Mouse (Mus musculus): ENCODE results near the gene Fos.

Gene Fos

DNA sequence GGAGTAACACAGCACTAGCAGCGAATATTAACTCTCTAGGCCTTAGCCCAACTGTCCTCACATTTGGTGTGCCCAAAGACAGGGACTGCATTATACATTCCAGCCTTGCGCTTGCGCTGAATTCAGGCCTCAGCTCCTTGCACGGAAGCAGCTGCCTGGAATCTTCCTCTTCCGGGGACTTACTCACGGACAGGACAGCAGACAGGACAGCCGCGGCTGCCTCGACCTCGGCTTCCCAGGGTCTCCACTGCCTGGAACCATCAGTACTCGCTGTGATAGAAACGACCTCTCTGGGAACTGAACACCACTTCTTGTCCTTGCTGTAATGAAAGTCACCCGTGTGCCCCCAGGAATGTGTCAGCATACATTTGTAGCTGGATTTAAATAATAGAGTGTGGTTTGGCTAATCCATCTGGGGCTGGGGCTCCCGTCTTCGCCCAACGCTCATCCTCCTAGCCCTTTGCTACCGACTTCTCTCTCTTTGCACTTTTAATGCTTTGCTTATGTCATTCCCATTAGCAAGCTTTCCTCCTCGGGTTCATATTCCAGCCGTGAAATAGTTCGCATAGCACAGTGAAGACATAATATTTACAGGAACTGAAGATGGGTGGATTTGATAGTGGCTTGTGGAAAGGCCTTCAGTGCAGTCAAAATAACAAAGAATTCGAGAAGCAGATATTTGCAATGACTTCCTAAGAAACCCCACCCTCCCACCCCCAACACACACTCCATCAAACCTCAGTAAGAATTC lies 11.6 kb upstream of the Fos start:
- peak; percentile 75 for DNase-seq (ENCODE audit: inconsistent ontology term)

DNA sequence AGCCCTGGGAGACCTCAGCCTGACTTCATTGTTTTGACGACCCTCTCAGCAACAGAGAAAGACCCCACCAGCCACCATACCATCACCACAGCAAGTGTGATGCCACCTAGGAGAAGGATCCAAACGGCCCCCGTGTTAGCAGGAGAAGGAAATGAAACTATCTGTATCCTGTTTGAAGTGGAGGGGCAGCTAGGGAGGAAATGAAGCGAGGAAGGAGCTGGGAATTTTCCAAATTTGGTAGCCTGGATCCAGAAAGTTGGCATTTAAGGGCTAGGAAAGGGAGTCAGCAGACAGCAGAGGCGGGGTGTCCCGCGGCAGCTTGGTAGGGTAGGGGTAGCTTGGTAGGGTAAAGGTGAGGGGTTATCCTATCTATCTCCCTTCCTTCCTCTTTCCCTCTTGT lies 10.9 kb upstream of the Fos start:
- DNase-seq (ENCODE audit: inconsistent ontology term), result no peak

DNA sequence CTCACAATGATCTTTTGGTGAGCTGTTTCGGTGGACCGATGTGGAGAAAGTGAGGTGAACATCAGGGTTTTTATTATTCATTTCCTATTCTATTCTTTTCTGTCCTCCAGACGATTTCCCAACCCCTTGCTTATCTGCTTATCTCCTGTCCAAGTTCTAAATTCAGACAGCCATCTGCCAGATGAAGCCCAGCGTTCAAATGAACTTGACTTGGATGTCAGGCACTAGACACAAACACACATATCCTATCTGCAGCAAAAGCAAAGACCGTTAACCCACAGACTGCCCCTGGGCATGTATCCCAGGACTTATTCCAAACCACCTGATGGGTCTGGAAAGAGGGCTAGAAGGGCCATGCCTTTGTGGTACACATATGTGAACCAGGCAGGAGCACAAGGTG lies 9.3 kb upstream of the Fos start:
- DNase-seq (ENCODE audit: inconsistent ontology term), result no peak

DNA sequence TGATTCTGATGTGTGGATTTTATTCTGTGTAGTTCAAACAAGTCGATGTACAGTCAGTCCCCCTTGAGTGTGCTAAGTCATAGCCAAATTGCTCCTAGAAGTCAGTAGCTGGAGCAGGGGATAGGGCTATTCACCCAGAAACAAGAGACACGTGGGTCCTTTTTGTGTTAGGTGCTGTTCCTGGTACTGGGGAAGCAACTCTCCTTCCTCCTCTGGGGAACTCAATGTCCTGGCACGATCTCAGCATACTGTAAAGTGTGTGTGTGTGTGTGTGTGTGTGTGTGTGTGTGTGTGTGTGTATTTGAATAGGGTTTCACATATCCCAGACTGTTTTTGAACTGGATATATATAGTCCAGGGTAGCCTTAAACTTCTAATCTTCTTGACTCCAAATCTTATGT lies 8.8 kb upstream of the Fos start:
- DNase-seq (ENCODE audit: inconsistent ontology term), result no peak

DNA sequence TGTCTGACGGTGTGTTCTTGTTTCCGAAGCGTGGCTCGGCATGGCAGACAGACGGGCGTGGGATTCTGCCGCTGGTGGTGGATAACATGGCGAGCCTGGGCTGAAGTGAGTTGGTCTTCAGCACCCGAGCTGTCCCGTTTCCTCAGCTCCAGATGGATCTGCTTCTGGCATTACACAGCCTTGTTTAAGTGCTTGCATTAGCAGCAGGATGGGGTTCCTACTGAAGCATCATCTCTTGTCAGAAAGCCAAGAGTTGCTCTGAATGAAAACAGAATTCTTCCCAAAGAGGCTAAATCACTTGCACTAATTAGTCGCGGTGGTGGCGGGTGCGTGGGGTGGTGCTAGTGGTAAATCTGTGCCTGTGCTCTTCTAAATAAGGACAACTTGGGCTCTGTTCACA lies 5.8 kb upstream of the Fos start:
- peak; percentile 91 for DNase-seq (ENCODE audit: inconsistent ontology term)

DNA sequence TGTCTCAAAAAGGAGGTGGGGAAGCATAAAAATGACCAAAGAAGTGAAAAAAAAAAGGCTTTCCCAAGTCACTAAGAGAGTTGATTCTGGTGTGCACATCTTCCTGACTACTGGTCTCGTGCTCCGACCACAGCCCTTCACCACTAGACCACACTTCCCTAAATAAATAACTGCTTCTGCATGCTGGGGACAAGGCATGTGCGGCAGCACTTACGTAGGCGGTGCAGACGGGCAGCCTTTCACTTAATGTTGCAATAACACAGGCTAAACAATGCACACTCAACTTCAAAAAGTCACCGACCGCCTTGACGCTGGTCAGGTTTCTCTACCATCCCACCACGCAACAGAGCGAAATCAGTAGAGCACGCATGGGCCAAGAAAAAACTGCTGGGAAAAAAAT lies 5.0 kb upstream of the Fos start:
- no peak for DNase-seq (ENCODE audit: inconsistent ontology term)

DNA sequence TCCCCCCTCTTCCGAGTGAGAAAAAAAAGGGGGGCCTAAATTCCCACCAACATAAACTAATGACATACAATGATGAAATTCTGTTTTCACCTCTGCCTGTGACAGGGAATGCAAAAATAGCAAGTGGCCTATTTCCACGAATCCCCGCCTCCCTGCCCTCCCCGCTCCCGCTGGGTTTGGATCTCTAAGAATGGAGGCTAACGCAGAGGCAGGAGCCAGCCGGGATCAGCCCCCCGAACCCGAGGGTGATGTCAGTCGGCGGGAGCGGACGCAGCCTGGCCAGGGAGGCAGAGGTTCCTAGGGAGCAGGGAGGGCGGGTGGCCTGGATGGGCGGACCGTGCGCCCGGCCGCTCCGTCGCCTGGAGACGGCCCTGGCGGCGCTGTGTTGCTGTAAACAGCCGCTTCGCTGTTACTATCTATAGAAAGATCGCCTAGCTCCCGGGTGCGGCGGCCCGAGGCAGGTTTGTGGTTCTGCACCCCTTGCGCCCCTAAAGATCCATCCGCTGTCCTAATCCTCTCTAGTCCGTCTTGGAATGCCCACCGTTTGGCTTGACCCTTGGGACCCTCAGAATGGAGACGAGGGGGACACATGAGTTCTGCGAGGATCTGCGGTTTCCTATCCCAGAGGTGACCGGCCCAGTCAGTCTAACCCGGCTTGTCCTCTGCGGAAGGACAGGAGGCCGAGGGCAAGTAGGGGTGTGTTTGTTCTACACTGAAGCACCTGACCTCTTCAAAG lies 1.6 kb upstream of the Fos start:
- DNase-seq (ENCODE audit: inconsistent ontology term), result peak; percentile 99

DNA sequence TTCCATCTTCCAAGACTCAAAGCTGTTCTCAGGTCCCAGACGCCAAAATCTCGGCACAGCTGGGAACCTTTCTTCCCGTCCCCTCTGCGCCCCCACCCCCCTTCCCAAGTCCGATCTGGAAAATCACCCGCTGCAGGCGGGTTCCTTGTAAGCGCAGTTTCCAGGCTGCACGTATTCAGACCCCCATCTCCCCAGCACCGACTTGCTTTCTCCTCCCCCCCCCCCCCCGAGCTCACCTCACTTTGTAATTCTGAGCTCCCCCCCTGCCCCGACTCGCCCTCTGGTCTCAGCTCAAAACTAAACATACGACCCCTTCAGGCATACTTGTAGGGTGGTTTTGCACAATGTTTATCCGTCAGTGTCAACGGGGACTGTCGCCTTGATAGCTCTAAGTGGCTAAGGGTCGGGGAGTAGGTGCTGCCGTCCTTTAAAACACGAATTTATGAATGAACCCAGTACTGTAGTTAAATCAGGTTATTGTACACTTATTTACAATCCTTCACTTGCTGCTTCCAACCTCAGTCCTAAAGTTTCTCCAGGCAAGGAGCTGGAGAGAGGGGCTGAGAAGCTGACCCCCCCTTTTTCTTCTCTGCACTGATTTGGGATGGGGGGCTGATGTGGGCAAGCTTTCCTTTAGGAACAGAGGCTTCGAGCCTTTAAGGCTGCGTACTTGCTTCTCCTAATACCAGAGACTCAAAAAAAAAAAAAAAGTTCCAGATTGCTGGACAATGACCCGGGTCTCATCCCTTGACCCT lies 857 bp upstream of the Fos start:
- DNase-seq (ENCODE audit: inconsistent ontology term), result peak; percentile 59

DNA sequence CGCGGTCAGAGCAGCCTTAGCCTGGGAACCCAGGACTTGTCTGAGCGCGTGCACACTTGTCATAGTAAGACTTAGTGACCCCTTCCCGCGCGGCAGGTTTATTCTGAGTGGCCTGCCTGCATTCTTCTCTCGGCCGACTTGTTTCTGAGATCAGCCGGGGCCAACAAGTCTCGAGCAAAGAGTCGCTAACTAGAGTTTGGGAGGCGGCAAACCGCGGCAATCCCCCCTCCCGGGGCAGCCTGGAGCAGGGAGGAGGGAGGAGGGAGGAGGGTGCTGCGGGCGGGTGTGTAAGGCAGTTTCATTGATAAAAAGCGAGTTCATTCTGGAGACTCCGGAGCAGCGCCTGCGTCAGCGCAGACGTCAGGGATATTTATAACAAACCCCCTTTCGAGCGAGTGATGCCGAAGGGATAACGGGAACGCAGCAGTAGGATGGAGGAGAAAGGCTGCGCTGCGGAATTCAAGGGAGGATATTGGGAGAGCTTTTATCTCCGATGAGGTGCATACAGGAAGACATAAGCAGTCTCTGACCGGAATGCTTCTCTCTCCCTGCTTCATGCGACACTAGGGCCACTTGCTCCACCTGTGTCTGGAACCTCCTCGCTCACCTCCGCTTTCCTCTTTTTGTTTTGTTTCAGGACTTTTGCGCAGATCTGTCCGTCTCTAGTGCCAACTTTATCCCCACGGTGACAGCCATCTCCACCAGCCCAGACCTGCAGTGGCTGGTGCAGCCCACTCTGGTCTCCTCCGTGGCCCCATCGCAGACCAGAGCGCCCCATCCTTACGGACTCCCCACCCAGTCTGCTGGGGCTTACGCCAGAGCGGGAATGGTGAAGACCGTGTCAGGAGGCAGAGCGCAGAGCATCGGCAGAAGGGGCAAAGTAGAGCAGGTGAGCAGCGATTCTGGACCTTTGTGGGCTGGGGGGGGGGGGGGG lies 875 bp downstream of the Fos start:
- DNase-seq (ENCODE audit: inconsistent ontology term), result no peak

DNA sequence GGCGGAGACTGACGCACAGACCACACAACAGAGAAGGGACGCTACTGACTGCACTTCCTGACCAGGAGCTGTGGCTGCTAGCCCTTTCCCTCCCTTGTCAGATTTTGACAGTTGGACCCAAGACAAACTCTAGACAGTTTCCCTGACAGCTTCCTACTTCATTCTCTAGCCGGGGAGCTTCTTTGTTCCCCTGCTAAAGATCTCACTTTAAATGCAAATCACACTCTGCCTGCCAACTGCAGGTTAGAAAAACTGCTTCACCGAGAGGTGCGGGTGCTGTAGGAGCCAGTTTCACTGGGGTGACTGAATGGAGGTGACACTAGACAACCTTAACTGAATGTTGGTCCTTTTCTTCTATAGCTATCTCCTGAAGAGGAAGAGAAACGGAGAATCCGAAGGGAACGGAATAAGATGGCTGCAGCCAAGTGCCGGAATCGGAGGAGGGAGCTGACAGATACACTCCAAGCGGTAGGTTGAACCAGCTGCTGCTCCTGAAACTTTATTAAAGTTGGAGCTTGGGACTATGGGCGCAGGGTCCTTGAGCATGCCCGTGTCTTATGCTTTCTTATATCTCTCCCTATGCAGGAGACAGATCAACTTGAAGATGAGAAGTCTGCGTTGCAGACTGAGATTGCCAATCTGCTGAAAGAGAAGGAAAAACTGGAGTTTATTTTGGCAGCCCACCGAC lies 1.7 kb downstream of the Fos start:
- no peak for DNase-seq (ENCODE audit: inconsistent ontology term)

DNA sequence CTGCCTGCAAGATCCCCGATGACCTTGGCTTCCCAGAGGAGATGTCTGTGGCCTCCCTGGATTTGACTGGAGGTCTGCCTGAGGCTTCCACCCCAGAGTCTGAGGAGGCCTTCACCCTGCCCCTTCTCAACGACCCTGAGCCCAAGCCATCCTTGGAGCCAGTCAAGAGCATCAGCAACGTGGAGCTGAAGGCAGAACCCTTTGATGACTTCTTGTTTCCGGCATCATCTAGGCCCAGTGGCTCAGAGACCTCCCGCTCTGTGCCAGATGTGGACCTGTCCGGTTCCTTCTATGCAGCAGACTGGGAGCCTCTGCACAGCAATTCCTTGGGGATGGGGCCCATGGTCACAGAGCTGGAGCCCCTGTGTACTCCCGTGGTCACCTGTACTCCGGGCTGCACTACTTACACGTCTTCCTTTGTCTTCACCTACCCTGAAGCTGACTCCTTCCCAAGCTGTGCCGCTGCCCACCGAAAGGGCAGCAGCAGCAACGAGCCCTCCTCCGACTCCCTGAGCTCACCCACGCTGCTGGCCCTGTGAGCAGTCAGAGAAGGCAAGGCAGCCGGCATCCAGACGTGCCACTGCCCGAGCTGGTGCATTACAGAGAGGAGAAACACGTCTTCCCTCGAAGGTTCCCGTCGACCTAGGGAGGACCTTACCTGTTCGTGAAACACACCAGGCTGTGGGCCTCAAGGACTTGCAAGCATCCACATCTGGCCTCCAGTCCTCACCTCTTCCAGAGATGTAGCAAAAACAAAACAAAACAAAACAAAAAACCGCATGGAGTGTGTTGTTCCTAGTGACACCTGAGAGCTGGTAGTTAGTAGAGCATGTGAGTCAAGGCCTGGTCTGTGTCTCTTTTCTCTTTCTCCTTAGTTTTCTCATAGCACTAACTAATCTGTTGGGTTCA lies 2.5 kb downstream of the Fos start:
- DNase-seq (ENCODE audit: inconsistent ontology term), result peak; percentile 44

DNA sequence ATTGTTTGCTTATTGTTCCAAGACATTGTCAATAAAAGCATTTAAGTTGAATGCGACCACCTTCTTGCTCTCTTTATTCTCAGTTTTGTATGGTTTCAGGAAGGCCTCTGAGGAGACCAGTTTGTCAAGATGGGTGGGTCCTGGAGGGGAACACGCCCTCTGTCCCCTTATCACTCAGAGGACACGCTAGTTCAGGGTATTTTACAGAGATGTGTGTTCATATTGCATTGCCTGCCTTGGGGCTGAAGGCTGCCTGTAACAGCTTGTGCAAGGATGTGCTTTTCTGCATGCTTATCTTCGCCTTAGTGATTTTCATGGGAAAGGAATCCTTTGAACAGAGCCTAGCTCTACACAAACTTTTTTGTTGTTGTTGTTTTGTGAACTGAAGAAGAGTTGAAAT lies 3.5 kb downstream of the Fos start:
- DNase-seq (ENCODE audit: inconsistent ontology term), result peak; percentile 54

DNA sequence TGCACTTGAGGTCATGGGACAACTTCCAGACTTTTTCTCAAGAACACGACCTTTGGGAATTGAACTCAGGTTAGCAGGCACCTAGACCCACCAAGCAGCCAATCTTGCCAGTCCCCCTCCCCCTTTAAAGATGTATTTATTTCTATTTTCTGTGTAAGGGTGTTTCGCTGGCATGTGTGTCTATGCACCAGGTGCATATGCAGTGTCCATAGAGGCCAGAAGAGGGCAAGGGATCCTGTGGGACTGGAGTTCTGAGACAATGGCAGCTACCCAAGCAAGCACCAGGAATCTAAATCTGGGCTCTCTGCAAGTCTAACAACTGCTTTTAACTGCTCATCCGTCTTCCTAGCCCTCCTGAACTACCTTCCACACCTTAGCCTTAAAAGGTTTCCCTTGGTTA lies 4.1 kb downstream of the Fos start:
- DNase-seq (ENCODE audit: inconsistent ontology term), result peak; percentile 78

DNA sequence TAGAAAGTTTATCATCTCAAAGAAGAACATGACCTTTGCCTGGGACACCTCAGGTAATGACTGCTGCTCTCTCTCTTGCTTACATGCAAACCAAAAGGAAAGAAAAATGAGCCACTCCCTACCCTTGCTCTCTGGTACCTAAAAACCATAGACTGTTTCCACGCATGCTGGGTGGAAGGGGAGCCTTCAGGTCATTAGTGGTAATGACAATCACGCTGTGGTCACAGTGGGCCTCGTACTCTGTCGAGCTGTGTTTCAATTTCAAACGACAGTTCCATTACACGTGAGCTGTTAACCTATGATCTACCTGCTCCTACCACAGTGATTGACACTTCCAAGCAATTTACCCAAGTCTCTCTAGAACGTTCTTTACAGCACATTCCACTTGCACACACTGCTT lies 5.0 kb downstream of the Fos start:
- DNase-seq (ENCODE audit: inconsistent ontology term), result peak; percentile 72

DNA sequence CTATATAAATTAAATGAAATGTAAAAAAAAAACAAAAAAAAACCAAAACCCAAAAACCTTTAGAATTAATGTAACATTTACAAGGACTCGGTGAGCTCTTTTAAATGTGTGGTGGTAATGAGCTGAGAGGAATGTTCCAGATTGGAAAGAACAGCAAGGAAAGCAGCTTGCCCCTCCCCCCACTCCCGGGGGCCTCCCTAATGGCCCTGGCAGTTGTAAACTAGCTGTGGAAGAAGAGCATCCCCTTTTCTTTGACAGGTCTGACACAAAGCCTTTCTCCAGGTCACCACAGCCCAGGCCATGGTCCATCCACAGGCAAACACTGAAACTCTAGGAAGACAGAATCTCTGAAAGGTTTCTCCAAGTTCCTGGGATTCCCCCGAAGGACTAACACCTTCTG lies 5.5 kb downstream of the Fos start:
- DNase-seq (ENCODE audit: inconsistent ontology term), result peak; percentile 67

DNA sequence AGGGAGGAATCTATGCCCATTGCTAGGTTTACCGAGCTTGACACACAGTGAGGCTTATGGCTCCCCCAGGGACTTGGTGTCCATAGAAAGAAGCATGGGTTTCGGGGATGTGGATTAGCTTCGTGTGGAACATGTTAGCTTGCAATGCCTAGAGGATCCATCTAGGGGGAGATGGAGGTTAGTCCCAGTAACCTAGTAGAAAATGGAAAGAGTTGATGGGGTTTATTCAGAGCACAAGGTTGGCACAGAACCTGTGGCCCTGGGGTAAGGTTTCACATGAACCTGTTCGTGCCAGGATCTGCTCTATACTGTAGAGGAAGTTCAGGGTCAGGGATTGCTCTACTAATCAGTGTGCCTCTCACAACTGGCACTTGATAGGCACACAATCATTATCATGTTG lies 9.5 kb downstream of the Fos start:
- no peak for DNase-seq (ENCODE audit: inconsistent ontology term)

DNA sequence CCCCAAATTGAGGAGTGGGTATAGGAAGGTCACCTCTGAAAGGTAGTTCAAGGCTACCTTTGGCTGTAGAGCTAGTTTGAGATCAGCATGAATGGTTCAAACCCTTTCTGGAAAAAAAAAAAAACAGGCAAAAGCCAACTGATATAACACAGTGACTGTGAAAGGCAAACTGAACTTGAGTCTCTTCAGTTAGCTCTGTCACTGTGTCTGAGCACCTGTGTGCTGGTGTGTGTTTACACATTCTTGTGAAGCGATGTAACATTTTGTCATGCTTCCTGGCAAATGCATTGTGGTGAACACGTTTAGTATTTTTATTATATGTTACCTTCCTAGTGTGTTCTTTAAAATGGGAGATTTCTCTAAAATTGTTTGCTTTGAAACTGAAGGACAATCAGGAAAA lies 11.0 kb downstream of the Fos start:
- DNase-seq (ENCODE audit: inconsistent ontology term), result no peak

DNA sequence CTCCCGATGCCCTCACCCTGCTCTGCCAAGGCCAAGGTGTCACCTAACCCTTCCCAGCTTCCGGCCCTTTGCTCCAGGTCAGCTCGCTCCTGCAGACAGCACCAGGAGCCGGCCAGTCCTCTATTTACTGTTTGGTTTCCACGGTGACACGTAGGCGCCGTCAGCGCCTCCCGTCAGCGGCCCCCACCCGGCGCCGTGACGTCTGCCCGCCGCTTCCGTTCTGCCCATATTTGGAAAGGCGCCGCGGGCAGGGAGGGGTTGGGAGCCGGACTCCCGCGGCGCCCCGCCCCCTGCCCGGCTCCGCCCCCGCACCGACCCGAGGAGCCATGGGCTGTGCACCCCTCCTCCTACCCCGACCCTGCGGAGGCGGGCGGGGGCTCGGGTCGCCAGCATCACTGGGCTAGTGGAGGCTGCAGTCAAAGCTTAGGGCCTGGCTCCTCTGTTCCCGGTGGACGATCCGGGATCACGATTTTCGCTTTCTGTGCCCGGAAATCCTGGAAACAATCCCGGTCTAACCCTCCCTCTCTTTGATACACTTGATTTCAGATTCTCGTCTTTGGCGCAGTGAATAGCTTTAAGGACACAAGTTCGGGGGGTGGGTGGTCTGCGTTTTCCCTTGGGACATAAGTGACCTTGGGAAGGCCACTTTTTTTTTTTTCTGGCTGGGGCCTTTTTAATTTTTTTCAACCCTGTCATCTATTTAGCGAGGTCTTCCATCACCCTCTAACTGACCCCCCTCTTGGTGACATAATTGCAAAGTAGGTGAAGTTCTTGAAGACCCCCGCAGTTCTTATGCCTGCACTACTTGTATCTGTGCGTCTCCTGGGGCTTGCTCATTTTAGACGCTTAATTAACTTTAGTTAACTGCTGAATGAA lies 12.4 kb downstream of the Fos start:
- peak; percentile 99 for DNase-seq (ENCODE audit: inconsistent ontology term)

DNA sequence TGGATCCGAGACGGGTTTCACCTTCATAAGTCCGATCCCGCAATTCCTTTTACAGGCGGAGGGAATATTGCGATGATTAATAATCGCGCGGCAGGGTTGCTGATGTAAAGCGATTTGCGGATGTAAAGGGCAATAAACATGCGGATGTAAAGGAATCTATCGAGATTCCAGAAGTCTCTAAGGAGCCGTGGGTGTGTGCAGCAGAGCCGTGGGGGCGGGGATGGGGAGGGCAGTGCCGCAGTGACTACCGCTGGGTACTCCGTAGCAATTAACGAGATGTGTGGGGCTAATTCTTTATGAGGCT lies 13.0 kb downstream of the Fos start:
- peak; percentile 73 for DNase-seq (ENCODE audit: inconsistent ontology term)

Measured in Muller cell, postnatal 12 days (primary cell).